Mouse (Mus musculus): ENCODE data around the gene Crybg2.

GRCm38 (mm10) chr4:134110653-134111052 lies 50.0 kb downstream of the Crybg2 start:
- TF ChIP-seq CTCF (IDR thresholded peaks at IDR 0.05) (no peak), EP300 (IDR thresholded peaks at IDR 0.05) (no peak)

All from lung, postnatal 0 days (tissue).